Mouse (Mus musculus) testis, adult 2 months (tissue): Measurements from ENCODE around the gene P3h2. TPM values are rescaled to one million over a fixed set of nuclear protein-coding genes. Genes with fewer than 3 reads are reported as not detected.

Source experiments
- H3K27ac ChIP-seq: fragments of 200-500 bp; 2 replicates; pipeline ENCODE4 v1.5.1; 2012; ENCODE audit warnings: low read depth, low read length; ENCODE audit not compliant: control insufficient read depth, insufficient read depth
- H3K27me3 ChIP-seq: fragments of 200-500 bp; 2 replicates; pipeline ENCODE4 v1.6.1; 2012; ENCODE audit warnings: mild to moderate bottlenecking, low read length, moderate library complexity; ENCODE audit not compliant: control insufficient read depth, insufficient read depth
- H3K36me3 ChIP-seq: fragments of 200-500 bp; 2 replicates; pipeline ENCODE4 v1.6.1; 2012; ENCODE audit warnings: mild to moderate bottlenecking, low read length; ENCODE audit not compliant: control insufficient read depth, insufficient read depth
- H3K4me1 ChIP-seq: fragments of 200-500 bp; 2 replicates; pipeline ENCODE4 v1.6.1; 2012; ENCODE audit warnings: low read length; ENCODE audit not compliant: control insufficient read depth, insufficient read depth
- H3K4me3 ChIP-seq: fragments of 200-500 bp; 2 replicates; pipeline ENCODE4 v1.5.1; 2012; ENCODE audit warnings: low read depth, mild to moderate bottlenecking, low read length, moderate library complexity, mixed read lengths; ENCODE audit not compliant: control insufficient read depth
- CTCF ChIP-seq: fragments of 200-500 bp; IDR thresholded peaks from 2 replicates; pipeline ENCODE4 v1.5.1; 2012; ENCODE audit warnings: low read depth, mild to moderate bottlenecking, inconsistent platforms, low read length, moderate library complexity; ENCODE audit not compliant: control insufficient read depth, insufficient read depth, insufficient replicate concordance
- POLR2A ChIP-seq: fragments of 200-500 bp; IDR thresholded peaks from 2 replicates; pipeline ENCODE4 v1.6.1; 2012; ENCODE audit warnings: low read depth, mild to moderate bottlenecking, inconsistent platforms, low read length, moderate library complexity; ENCODE audit not compliant: control insufficient read depth
- polyA plus RNA-seq: library from polyadenylated mRNA; depleted of rRNA; stranded (reverse); fragments of >200 nt; gene quantifications from 2 replicates; pipeline ENCODE4 v1.2.3, GENCODE M21; 2012

Gene P3h2
- polyA plus RNA-seq, 1 experiment, result 0.62 TPM

- H3K4me1 ChIP-seq, result no peaks in the 10 kb centered on the region
- no peak overlapping the region for H3K4me3 ChIP-seq
- no peaks in the 10 kb centered on the region for H3K36me3 ChIP-seq
- no peaks in the 10 kb centered on the region for H3K27me3 ChIP-seq
- no peak overlapping the region for H3K27ac ChIP-seq
- TF ChIP-seq CTCF (no peak), POLR2A (no peak)
Observed at GRCm38 (mm10) chr16:26086955-26087354, 18.6 kb downstream of the P3h2 start.

GRCm38 (mm10) chr16:26085160-26085559, 20.4 kb downstream of the P3h2 start:
- Histone ChIP-seq H3K4me1 (no peaks in the 10 kb centered on the region), H3K36me3 (no peaks in the 10 kb centered on the region), H3K27ac (no peak overlapping the region), H3K27me3 (no peaks in the 10 kb centered on the region), H3K4me3 (peak overlapping the region; percentile 27; the same call in 1 of the 2 replicates)
- TF ChIP-seq CTCF, result no peak

GRCm38 (mm10) chr16:26082831-26083230, 22.8 kb downstream of the P3h2 start:
- Histone ChIP-seq H3K27me3 (no peaks in the 10 kb centered on the region), H3K36me3 (no peaks in the 10 kb centered on the region), H3K27ac (no peak overlapping the region), H3K4me1 (no peaks in the 10 kb centered on the region), H3K4me3 (no peak overlapping the region)
- TF ChIP-seq POLR2A (no peak), CTCF (no peak)

- Histone ChIP-seq H3K4me3 (no peak overlapping the region), H3K27me3 (no peaks in the 10 kb centered on the region), H3K4me1 (no peaks in the 10 kb centered on the region), H3K27ac (no peak overlapping the region), H3K36me3 (no peaks in the 10 kb centered on the region)
- TF ChIP-seq CTCF (no peak), POLR2A (no peak)
Observed at GRCm38 (mm10) chr16:26082391-26082790, 23.2 kb downstream of the P3h2 start.

DNA sequence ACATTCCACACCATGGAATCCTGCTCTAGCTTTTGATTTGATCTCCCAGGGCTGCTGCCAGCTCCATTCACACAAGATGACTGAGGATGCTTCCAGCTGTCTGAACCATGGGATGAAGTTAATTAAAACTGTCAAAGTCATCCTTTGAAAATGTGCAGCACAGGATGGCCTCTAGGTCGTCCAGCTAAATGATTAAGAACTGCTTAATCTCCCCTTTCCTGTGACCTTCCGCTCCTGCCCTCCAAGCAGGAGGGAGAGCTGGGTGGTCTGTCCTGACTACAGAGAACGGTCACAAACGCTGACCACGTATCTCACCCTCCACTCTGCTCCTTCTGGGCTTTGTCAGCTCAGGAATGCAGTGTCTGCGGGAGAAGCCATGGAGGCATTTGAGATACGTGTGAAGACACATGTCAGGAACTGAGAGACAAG, 26.6 kb downstream of the P3h2 start:
- H3K36me3 ChIP-seq, result no peaks in the 10 kb centered on the region
- H3K4me1 ChIP-seq, result peaks cover 2% of the 10 kb centered on the region; the same call in 1 of the 2 replicates
- H3K4me3 ChIP-seq, result no peak overlapping the region
- TF ChIP-seq POLR2A, result no peak
- no peak for TF ChIP-seq CTCF
- H3K27me3 ChIP-seq, result no peaks in the 10 kb centered on the region
- H3K27ac ChIP-seq, result no peak overlapping the region

- H3K4me3 ChIP-seq, result peak overlapping the region; percentile 31; the same call in 1 of the 2 replicates
- H3K36me3 ChIP-seq, result no peaks in the 10 kb centered on the region
- TF ChIP-seq POLR2A, result no peak
- H3K4me1 ChIP-seq, result peaks cover 2% of the 10 kb centered on the region; the same call in 1 of the 2 replicates
- H3K27me3 ChIP-seq, result no peaks in the 10 kb centered on the region
- H3K27ac ChIP-seq, result no peak overlapping the region
Observed at GRCm38 (mm10) chr16:26078100-26078422, 27.5 kb downstream of the P3h2 start.

GRCm38 (mm10) chr16:26077246-26078099, 28.1 kb downstream of the P3h2 start:
- TF ChIP-seq POLR2A, result no peak
- TF ChIP-seq CTCF, result no peak
- Histone ChIP-seq H3K4me3 (peak overlapping the region; percentile 72), H3K4me1 (peaks cover 2% of the 10 kb centered on the region; the same call in 1 of the 2 replicates), H3K27ac (no peak overlapping the region), H3K27me3 (no peaks in the 10 kb centered on the region), H3K36me3 (no peaks in the 10 kb centered on the region)
